Mouse (Mus musculus) stomach, postnatal 0 days (tissue): ENCODE results near the gene Siva1.

Experiments
- CTCF ChIP-seq: IDR thresholded peaks from 2 replicates; pipeline ENCODE4 v1.5.1; 2016; ENCODE audit warnings: antibody characterized with exemption, low read depth, mild to moderate bottlenecking, moderate library complexity
- EP300 ChIP-seq: optimal IDR thresholded peaks from 2 replicates; pipeline ENCODE3; 2016; ENCODE audit warnings: antibody characterized with exemption

- TF ChIP-seq CTCF (no peak), EP300 (no peak)
These were observed 47.5 kb upstream of the Siva1 start for GRCm38 (mm10) chr12:112596891-112597500.
